Mouse (Mus musculus) forebrain, embryonic 16.5 days (tissue): ENCODE data around the gene Serp2. TPM values are rescaled to one million over a fixed set of nuclear protein-coding genes. Genes with fewer than 3 reads are reported as not detected.

ENCODE experiments used
- ATAC-seq: fragments of 200-750 bp; cut with Nextera tagmentation; 2 replicates; pipeline ENCODE4 v1.8.0; 2017; ENCODE audit warnings: mild to moderate bottlenecking, moderate library complexity
- H3K27ac ChIP-seq: fragments of 300-500 bp; sonication (generic); 2 replicates; pipeline ENCODE4 v1.5.1; 2014; ENCODE audit warnings: low read length, control low read depth
- H3K27me3 ChIP-seq: fragments of 300-500 bp; sonication (generic); replicated peaks from 2 replicates; pipeline ENCODE4 v1.6.1; 2014; ENCODE audit warnings: low read length; ENCODE audit not compliant: control insufficient read depth, insufficient read depth
- H3K36me3 ChIP-seq: fragments of 300-500 bp; sonication (generic); 2 replicates; pipeline ENCODE4 v1.6.1; 2014; ENCODE audit not compliant: control insufficient read depth, insufficient read depth
- H3K4me1 ChIP-seq: fragments of 300-500 bp; sonication (generic); replicated peaks from 2 replicates; pipeline ENCODE4 v1.6.1; 2014; ENCODE audit warnings: low read length; ENCODE audit not compliant: control insufficient read depth, insufficient read depth
- H3K4me2 ChIP-seq: fragments of 300-500 bp; sonication (generic); 2 replicates; pipeline ENCODE4 v1.6.1; 2014; ENCODE audit warnings: mild to moderate bottlenecking, low read length, control low read depth
- H3K4me3 ChIP-seq: fragments of 300-500 bp; sonication (generic); replicated peaks from 2 replicates; pipeline ENCODE4 v1.5.1; 2014; ENCODE audit warnings: mild to moderate bottlenecking, low read length, control low read depth
- H3K9ac ChIP-seq: fragments of 300-500 bp; sonication (generic); replicated peaks from 2 replicates; pipeline ENCODE4 v1.6.1; 2014; ENCODE audit warnings: low read depth, low read length, control low read depth
- H3K9me3 ChIP-seq: fragments of 300-500 bp; sonication (generic); 2 replicates; pipeline ENCODE4 v1.6.1; 2016; ENCODE audit warnings: low read length; ENCODE audit not compliant: control insufficient read depth
- WGBS: fragments of 180-500 bp; shearing (Covaris S2); extraction: QIAGEN DNeasy Blood & Tissue Kit; methylation state at CpG from one replicate; pipeline ENCODE4 v1.1.7; 2014; 5-methylcytosine and 5-hydroxymethylcytosine counted together
- polyA plus RNA-seq: library from polyadenylated mRNA; unstranded; fragments of >200 nt; fragmentation: Nextera tagmentation; extraction: Ambion mirVana; gene quantifications from 2 replicates; pipeline ENCODE4 v1.2.1, GENCODE M21; 2015

Serp2 gene
- polyA plus RNA-seq, 1 experiment from 2014 or later, result 163 TPM

- H3K27ac ChIP-seq, result peak overlapping the region; percentile 58
- no peak overlapping the region for H3K4me2 ChIP-seq
- 0 out of 2 replicates have a peak, but pooled peaks cover 3% of the 10 kb centered on the region for H3K36me3 ChIP-seq
- ATAC-seq, result peak; percentile 90
- WGBS, result 24% methylated on average over 2 of the region's 2 CpGs
- no peaks in the 10 kb centered on the region for H3K27me3 ChIP-seq
- H3K4me1 ChIP-seq, result peaks cover 14% of the 10 kb centered on the region
- no peaks in the 10 kb centered on the region for H3K9me3 ChIP-seq
- H3K4me3 ChIP-seq, result no peak overlapping the region
- H3K9ac ChIP-seq, result 0 out of 2 replicates have a peak overlapping the region, but pooled peaks have one; percentile 19
Observed at GRCm38 (mm10) chr14:76489128-76489527, 67.6 kb downstream of the Serp2 start.

- H3K9ac ChIP-seq, result no peak overlapping the region; the same call in 1 of the 2 replicates
- H3K27ac ChIP-seq, result peak overlapping the region; percentile 58
- peak; percentile 34; the same call in 1 of the 2 replicates for ATAC-seq
- H3K36me3 ChIP-seq, result 0 out of 2 replicates have a peak, but pooled peaks cover 2% of the 10 kb centered on the region
- H3K4me1 ChIP-seq, result peaks cover 14% of the 10 kb centered on the region
- H3K9me3 ChIP-seq, result no peaks in the 10 kb centered on the region
- H3K4me2 ChIP-seq, result no peak overlapping the region
- 74% methylated on average over 18 of the region's 18 CpGs for WGBS
- H3K27me3 ChIP-seq, result no peaks in the 10 kb centered on the region
- no peak overlapping the region for H3K4me3 ChIP-seq
Observed at GRCm38 (mm10) chr14:76488101-76489044, 68.3 kb downstream of the Serp2 start.

- Histone ChIP-seq H3K9me3 (no peaks in the 10 kb centered on the region), H3K9ac (no peak overlapping the region), H3K27ac (no peak overlapping the region), H3K4me2 (no peak overlapping the region), H3K4me3 (no peak overlapping the region), H3K4me1 (peaks cover 14% of the 10 kb centered on the region), H3K27me3 (no peaks in the 10 kb centered on the region), H3K36me3 (no peaks in the 10 kb centered on the region)
- ATAC-seq, result no peak
- 91% methylated on average over 15 of the region's 16 CpGs for WGBS
Observed at GRCm38 (mm10) chr14:76487609-76488008, 69.1 kb downstream of the Serp2 start.

GRCm38 (mm10) chr14:76483701-76484100 lies 73.0 kb downstream of the Serp2 start:
- Histone ChIP-seq H3K27me3 (no peaks in the 10 kb centered on the region), H3K36me3 (no peaks in the 10 kb centered on the region), H3K4me2 (no peak overlapping the region), H3K4me3 (no peak overlapping the region), H3K27ac (no peak overlapping the region), H3K9me3 (no peaks in the 10 kb centered on the region), H3K4me1 (peaks cover 12% of the 10 kb centered on the region), H3K9ac (no peak overlapping the region)
- 96% methylated on average over 1 of the region's 1 CpGs for WGBS
- ATAC-seq, result no peak

Other genes starting within 250 kb of the Serp2 start
- gene Tsc22d1, start 141.9 kb downstream of the Serp2 start, polyA plus RNA-seq, result 749 and 886 TPM in 2 replicates